Mouse (Mus musculus): ENCODE measurements around the gene Ppp1r14c.

Gene Ppp1r14c

GRCm38 (mm10) chr10:3366036-3366869 lies at the start of gene Ppp1r14c:
TSS of gene Ppp1r14c (plus strand) at chr10:3366057.
- DNase-seq (ENCODE audit: extremely low read depth, low read depth) = no peak

DNA sequence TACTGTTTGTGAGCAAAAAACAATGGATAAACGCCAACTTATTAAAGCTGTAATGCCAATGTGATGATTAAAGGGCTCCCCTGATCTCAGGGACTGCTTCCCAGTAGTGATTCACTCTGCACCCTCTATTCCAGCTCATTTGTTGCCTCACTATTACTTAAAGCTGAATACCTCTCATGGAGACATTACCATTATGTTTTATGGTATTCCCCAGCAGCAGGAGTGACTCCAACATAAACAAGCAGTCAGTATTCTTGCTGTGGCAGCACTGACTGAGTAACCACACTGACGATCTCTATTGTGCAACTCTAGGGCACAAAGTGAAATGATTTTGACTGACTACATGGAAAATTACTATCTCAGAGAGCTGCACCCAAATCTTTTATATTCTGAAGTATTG lies 44.5 kb upstream of the Ppp1r14c start:
- DNase-seq (ENCODE audit: extremely low read depth, low read depth) = no peak

DNA sequence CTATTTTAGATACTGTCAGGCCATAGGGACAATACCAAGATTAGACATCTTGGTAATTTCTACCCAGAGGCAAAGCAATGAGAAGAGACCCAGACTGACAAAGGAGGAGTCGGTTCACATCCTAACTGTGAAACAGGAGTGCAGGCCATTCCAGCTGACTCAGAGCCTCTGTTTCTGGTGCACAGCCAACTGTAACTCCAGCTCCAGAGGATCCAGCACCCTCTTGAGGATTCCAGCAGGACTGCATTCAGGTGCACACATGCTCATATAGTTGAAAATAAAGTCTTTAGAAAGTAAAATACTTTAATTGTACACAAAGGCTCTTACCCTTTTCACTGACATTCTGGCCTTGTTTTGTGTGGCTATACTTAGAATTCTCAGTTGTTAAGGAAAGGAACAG lies 40.4 kb upstream of the Ppp1r14c start:
- DNase-seq (ENCODE audit: extremely low read depth, low read depth) = no peak

DNA sequence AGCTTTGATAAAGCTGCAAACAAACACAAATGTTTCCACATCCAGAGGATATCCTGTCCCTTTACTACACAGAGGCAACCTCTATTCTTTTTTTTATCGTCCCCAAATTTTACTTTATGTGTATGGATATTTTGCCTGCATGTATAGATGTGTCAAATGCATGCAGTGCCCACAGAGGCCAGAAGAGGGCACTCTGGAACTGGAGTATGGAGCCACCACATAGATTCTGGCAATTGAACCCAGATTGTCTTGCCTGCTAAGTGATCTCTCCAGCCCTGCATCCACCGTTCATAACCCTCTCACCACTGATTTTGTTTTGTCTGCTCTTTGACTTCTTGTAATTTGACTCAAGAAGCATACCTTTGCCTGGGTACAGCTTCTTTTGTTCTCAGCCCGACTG lies 33.0 kb upstream of the Ppp1r14c start:
- DNase-seq (ENCODE audit: extremely low read depth, low read depth) = no peak

- DNase-seq (ENCODE audit: extremely low read depth, low read depth) = no peak
Observed at GRCm38 (mm10) chr10:3334570-3334969, 31.3 kb upstream of the Ppp1r14c start.

GRCm38 (mm10) chr10:3336729-3337329 lies 29.0 kb upstream of the Ppp1r14c start:
- no peak for DNase-seq (ENCODE audit: extremely low read depth, low read depth)

- DNase-seq (ENCODE audit: extremely low read depth, low read depth) = no peak
Observed at GRCm38 (mm10) chr10:3337330-3337901, 28.4 kb upstream of the Ppp1r14c start.

DNA sequence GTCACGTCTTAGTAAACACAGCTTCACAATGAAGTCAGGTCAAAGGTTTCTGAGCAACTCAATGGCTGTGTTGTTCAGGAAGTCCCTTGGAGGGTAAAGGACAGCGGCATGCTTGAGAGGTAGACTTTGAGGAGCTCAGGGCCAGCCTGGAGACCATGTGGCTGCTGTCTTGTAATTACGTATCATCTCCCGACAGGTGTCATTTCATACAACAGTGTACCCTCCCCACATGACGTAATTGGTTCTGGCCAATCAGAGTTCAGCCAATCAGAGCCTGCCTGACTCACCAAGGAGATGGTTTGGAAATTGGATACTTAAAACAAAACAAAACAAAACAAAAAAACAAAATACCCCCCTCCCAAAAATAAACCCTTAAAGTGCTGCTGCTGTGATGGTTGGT lies 20.2 kb upstream of the Ppp1r14c start:
- DNase-seq (ENCODE audit: extremely low read depth, low read depth) = no peak

- no peak for DNase-seq (ENCODE audit: extremely low read depth, low read depth)
Observed at GRCm38 (mm10) chr10:3359531-3359930, 6.3 kb upstream of the Ppp1r14c start.

GRCm38 (mm10) chr10:3365671-3366035 lies 204 bp upstream of the Ppp1r14c start:
- DNase-seq (ENCODE audit: extremely low read depth, low read depth) = no peak

DNA sequence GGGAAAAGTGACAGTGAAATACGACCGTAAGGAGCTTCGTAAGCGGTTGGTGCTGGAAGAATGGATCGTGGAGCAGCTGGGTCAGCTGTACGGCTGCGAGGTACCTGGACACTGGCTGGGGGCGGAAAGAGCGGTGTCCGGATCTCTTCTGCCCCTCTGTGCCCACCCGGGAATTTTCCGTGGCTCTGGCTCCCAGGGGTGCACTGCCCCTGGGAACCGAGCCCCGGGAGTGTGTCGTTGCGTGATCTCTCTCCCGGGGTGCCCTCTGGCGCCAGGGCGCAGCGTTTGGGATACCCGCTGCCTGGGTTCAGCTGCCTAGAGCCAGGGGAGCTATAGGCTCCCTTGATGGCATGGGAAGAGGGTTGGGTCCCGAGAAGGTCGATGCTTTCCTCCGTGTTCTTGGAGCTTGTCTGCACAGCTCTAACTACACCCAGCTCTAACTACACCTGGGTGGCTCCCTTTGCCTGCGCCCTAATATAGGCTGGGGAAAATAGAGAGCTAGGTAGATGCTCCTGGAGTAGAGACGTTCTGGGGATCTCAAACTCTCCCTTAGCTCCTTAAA lies 1.1 kb downstream of the Ppp1r14c start:
- no peak for DNase-seq (ENCODE audit: extremely low read depth, low read depth)

GRCm38 (mm10) chr10:3367440-3367839 lies 1.6 kb downstream of the Ppp1r14c start:
- no peak for DNase-seq (ENCODE audit: extremely low read depth, low read depth)

DNA sequence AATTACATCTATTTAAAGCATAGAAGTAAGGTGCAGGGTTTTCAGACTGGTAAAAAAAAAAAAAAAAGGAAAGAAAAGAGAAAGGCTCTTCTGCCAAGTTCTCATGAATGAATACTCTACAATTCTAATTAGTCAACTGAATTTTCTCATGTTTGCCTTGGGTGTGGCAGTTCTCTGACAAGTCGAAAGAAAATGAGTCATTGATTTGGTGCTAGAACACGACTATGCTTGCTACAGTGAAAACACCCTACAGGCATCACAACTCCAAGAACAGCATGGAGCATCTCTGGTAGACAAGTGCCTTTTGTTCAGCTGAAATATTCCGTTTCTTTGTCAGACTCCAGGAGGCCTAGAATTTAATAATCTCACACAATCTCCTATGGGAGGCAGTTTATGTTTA lies 17.3 kb downstream of the Ppp1r14c start:
- DNase-seq (ENCODE audit: extremely low read depth, low read depth) = no peak

- no peak for DNase-seq (ENCODE audit: extremely low read depth, low read depth)
Observed at GRCm38 (mm10) chr10:3392251-3392650, 26.4 kb downstream of the Ppp1r14c start.

DNA sequence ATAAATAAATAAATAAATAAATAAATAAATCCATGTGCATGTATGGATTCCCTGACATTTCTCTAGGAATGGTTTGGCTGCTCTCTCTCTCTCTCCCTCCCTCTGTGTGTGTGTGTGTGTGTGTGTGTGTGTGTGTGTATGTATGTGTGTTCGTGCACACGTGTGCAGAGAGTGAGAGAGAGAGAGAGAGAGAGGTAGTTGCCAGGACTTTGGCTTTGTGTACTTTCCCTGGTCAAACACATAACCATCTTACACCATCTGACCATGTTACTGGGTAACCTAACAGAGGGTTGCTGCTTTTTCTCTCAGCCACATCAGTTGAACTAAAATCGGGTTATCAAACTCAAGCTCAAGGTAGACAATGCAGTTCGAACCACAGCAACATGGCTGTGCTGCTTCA lies 27.7 kb downstream of the Ppp1r14c start:
- DNase-seq (ENCODE audit: extremely low read depth, low read depth) = no peak

DNA sequence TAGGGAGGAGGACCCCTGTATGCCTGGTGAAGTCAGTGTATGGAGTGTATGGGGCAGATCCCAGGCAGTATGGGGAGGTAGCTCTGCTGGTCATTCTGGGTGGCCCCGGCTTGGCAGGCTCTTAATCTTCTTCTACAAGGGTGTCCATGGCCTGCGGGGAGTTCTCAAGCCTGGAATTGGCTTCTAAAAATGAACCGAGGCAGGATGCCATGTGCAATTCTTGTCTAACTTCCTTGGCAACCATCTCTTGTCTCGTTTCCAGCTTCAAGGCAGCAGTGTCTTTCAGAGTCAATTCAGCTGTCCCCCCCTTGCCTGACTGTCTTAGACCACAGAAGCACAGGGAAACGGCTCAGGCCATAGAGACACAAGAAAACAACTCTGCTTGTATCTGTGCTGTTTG lies 28.3 kb downstream of the Ppp1r14c start:
- no peak for DNase-seq (ENCODE audit: extremely low read depth, low read depth)

- no peak for DNase-seq (ENCODE audit: extremely low read depth, low read depth)
Observed at GRCm38 (mm10) chr10:3394671-3395288, 28.9 kb downstream of the Ppp1r14c start.

DNA sequence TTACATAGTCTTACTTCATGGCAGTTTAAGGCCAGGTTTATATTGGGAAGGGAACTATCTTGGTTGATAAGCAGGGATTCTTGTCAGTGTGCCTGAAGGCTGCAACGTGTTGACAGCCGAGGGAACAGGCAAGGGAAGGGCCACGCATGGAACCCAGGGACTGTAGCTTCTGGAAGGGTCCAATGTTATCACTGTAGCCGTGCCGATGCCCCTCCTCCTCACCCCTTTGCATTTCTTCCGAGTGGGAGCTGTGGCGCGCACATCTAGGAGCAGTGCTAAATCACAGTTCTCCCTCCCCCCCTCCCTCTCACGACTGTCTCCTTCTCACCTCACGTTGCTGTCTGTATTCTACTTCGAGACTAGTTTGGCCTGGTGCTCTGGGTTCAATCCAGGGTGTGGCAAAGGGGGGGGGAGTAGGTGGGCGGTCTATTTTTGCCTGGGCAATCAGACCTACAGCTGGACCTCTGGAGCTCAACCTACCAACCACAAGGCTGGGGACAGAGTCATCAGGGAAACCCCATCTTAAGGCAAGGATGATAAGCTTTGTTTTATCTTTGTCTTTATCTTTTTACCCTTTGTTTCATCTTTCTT lies 29.6 kb downstream of the Ppp1r14c start:
- DNase-seq (ENCODE audit: extremely low read depth, low read depth) = no peak

DNA sequence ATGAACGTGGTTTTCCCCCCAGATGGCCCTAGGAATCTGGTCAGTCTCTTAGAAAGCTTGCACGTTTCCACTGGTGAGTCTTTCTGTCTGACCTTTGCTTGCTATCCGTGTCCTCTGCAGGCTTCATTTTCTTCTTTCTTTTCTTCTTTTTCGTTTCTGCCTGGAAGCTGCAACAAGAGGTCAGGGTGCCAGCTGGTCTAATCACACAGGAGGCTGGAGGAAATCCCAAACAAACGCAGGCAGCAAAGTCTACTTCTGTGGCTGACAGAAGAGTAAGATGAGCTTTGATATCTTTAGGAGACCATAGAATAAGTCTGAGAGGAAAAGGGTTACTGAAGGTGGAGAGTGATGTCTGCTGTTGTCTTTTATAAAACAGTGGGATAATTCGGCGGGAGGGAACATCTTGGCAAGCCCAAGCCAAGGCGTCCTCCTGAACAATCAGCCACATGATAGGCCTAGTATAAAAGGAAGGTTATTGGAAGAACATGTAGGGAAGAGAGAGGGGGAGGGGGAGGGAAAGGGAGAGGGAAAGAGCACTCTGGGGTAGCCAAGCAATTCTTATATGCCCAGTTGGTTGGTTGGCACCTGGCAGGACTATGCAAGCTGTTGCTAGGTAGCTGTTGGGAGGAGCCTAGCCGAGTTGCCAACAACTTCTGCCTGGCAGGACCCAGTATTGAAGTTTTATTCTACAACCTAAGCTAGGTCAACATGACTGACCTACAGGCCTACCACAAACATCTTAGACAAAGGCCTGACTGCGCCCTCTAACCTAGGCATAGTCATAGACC lies 30.3 kb downstream of the Ppp1r14c start:
- DNase-seq (ENCODE audit: extremely low read depth, low read depth) = no peak

GRCm38 (mm10) chr10:3397406-3397805 lies 31.5 kb downstream of the Ppp1r14c start:
- no peak for DNase-seq (ENCODE audit: extremely low read depth, low read depth)

GRCm38 (mm10) chr10:3398051-3398450 lies 32.2 kb downstream of the Ppp1r14c start:
- no peak for DNase-seq (ENCODE audit: extremely low read depth, low read depth)

Measured in MEL-GATA-1-ER (cell line).